Mouse (Mus musculus): ENCODE results near the gene 4931428L18Rik.

DNA sequence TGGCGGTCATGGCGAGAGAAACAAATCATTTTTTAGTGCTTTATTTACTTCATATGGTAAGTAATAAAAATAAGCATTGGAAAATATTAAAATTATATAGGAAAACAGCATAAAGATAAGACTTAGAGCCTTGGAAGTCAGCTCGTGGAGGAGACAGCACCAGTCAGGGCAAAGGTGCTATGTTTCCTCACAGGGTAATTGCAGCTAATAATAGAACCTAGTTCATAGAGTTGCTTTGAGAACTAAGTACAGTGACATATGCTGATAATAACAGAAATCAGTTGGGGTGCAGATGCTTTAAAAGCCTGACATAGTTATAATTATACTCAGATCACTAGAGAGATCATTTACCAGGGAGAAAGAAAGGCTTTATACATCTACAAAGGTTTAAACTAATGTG lies 125.3 kb downstream of the 4931428L18Rik start:
- no peak for TF ChIP-seq POLR2A (IDR thresholded peaks at IDR 0.05; ENCODE audit: borderline replicate concordance, low read depth, low read length)
- no peak for TF ChIP-seq CTCF (IDR thresholded peaks at IDR 0.05; ENCODE audit: low read depth, low read length)

All from bone marrow macrophage, adult 2 months (primary cell).